In genomic region chr6:48687077-48687476, GRCm38 (mm10) we compare ENCODE assay signal across 20 mouse cellular contexts. TPM values are rescaled to one million over a fixed set of nuclear protein-coding genes. Genes with fewer than 3 reads are reported as not detected.
DNase-seq lines count a peak whose midpoint lies in the region; ATAC-seq and TF ChIP-seq lines count a peak whose summit lies in the region.
"Had no signal": no experiment of that assay in that cellular context is flagged by ENCODE, and none has a peak within 500 bp of the region (broad histone marks: within the 10 kb centered on the region; RNA-seq: fewer than 3 reads in every experiment).

No protein-coding gene starts in this region.

- H3K4me1 ChIP-seq in kidney, postnatal 0 days (replicated peaks; ENCODE audit: insufficient read depth, low read length), result no peaks in the 10 kb centered on the region
- no peaks in the 10 kb centered on the region for H3K4me1 ChIP-seq in kidney, embryonic 14.5 days (ENCODE audit: control insufficient read depth, insufficient read depth, low read length)
- H3K4me1 ChIP-seq: forebrain, embryonic 13.5 days; hindbrain, embryonic 13.5 days had no signal

- WGBS in kidney, postnatal 0 days, result 78% methylated on average over 2 of the region's 2 CpGs
- WGBS in kidney, embryonic 14.5 days, result 77% methylated on average over 2 of the region's 2 CpGs

- intact Hi-C loops in gastrocnemius, postnatal 14 days (cut with DNase I; ENCODE audit: low total_unique reads), result no loop called here

- no peak overlapping the region for H3K27ac ChIP-seq in kidney, postnatal 0 days
- H3K27ac ChIP-seq in kidney, embryonic 14.5 days (ENCODE audit: low read depth, low read length), result no peak overlapping the region
- H3K27ac ChIP-seq: forebrain, embryonic 13.5 days; hindbrain, embryonic 13.5 days; liver, embryonic 15.5 days had no signal

- no peaks in the 10 kb centered on the region for H3K27me3 ChIP-seq in kidney, postnatal 0 days (ENCODE audit: insufficient read depth, low read length)
- no peaks in the 10 kb centered on the region for H3K27me3 ChIP-seq in kidney, embryonic 14.5 days (ENCODE audit: control insufficient read depth, insufficient read depth, low read length)
- H3K27me3 ChIP-seq: forebrain, embryonic 13.5 days; hindbrain, embryonic 13.5 days; liver, embryonic 15.5 days had no signal

- H3K9me3 ChIP-seq in kidney, postnatal 0 days (replicated peaks; ENCODE audit: low read length), result no peaks in the 10 kb centered on the region
- no peaks in the 10 kb centered on the region for H3K9me3 ChIP-seq in kidney, embryonic 14.5 days (ENCODE audit: control insufficient read depth, low read length)
- H3K9me3 ChIP-seq: forebrain, embryonic 13.5 days; hindbrain, embryonic 13.5 days; liver, embryonic 15.5 days had no signal

- H3K9ac ChIP-seq in kidney, postnatal 0 days (ENCODE audit: low read depth, low read length), result no peak overlapping the region
- H3K9ac ChIP-seq in kidney, embryonic 14.5 days (ENCODE audit: low read depth, low read length), result no peak overlapping the region
- H3K9ac ChIP-seq: forebrain, embryonic 13.5 days; hindbrain, embryonic 13.5 days; liver, embryonic 15.5 days had no signal

- 0 out of 2 replicates have a peak overlapping the region, but pooled peaks have one; percentile 35 for H3K4me2 ChIP-seq in kidney, postnatal 0 days (ENCODE audit: low read length)
- H3K4me2 ChIP-seq in kidney, embryonic 14.5 days (replicated peaks; ENCODE audit: low read depth, low read length), result no peak overlapping the region
- H3K4me2 ChIP-seq: forebrain, embryonic 13.5 days; hindbrain, embryonic 13.5 days; liver, embryonic 15.5 days had no signal

- peak; percentile 31 for DNase-seq in adrenal gland, adult 2 months
- no peak for DNase-seq in adrenal gland, postnatal 25 days
- DNase-seq in kidney, postnatal 0 days (ENCODE audit: low spot score), result no peak
- peak; percentile 18 for DNase-seq in MEL-GATA-1-ER (ENCODE audit: extremely low read depth, low read depth)
- no peak for DNase-seq in gastrocnemius, postnatal 14 days
- DNase-seq in adrenal gland, postnatal 4 days (ENCODE audit: low spot score in 2 of 2), result no peak
- DNase-seq: cerebellum, postnatal 25 days; kidney, adult 11 months; layer of hippocampus, adult 9-11 months; right cerebral cortex, postnatal 4 days had no signal

- H3K36me3 ChIP-seq in kidney, postnatal 0 days (ENCODE audit: insufficient read depth, low read length), result no peaks in the 10 kb centered on the region
- no peaks in the 10 kb centered on the region for H3K36me3 ChIP-seq in kidney, embryonic 14.5 days (ENCODE audit: control insufficient read depth, insufficient read depth, low read length)
- H3K36me3 ChIP-seq: hindbrain, embryonic 13.5 days; liver, embryonic 15.5 days had no signal

- TF ChIP-seq CTCF in kidney, postnatal 0 days (IDR thresholded peaks at IDR 0.05; ENCODE audit: low read depth), result no peak

- no peak for ATAC-seq in kidney, postnatal 0 days (replicated peaks; ENCODE audit: low FRiP score, low read depth)
- no peak for ATAC-seq in kidney, embryonic 14.5 days (ENCODE audit: low FRiP score, low TSS enrichment)
- ATAC-seq in monocyte, adult 5-6 weeks (replicated peaks; ENCODE audit: insufficient number of reproducible peaks, low FRiP score, low TSS enrichment, poor library complexity, severe bottlenecking), result peak; percentile 52
- ATAC-seq: forebrain, embryonic 13.5 days had no signal

- H3K4me3 ChIP-seq in kidney, postnatal 0 days (replicated peaks; ENCODE audit: low read depth, low read length), result no peak overlapping the region
- no peak overlapping the region for H3K4me3 ChIP-seq in kidney, embryonic 14.5 days (ENCODE audit: low read length)
- H3K4me3 ChIP-seq: forebrain, embryonic 13.5 days; hindbrain, embryonic 13.5 days; liver, embryonic 15.5 days; myocyte had no signal

RNA-seq across cellular contexts. Expression of gene Gimap4, which starts 2.7 kb away (rescaled TPM):
- total RNA-seq in adrenal gland, adult 2 months (2021), result 10 to 100 TPM; 40.3 to 50.9 TPM
- polyA plus RNA-seq in adrenal gland, adult 2 months (2012; rRNA removed), result 7.8 and 8.2 TPM in 2 replicates
- 51.4 and 59.1 TPM in 2 replicates for total RNA-seq in adrenal gland, postnatal 25 days (2021)
- polyA plus RNA-seq in kidney, postnatal 0 days (2015; fragmentation: Nextera tagmentation; extraction: Ambion mirVana), result 71.3 and 75.4 TPM in 2 replicates
- polyA plus RNA-seq in kidney, embryonic 14.5 days (2014; fragmentation: Nextera tagmentation; extraction: Ambion mirVana), result 51.3 and 54.1 TPM in 2 replicates
- total RNA-seq in monocyte, adult 5-6 weeks (2017), result 697 to 2,222 TPM (median 742 TPM) in 3 replicates
- 10 to 100 TPM; 10.7 to 12.5 TPM for total RNA-seq in gastrocnemius, postnatal 14 days (2021)
- 10 to 100 TPM; 40.8 to 48.9 TPM for total RNA-seq in adrenal gland, postnatal 4 days (2021)
- polyA plus RNA-seq: myocyte had no signal

RNA-seq across cellular contexts. Expression of gene Gimap9, which starts 11.1 kb away (rescaled TPM):
- 1 to 10 TPM; 3.6 to 5.9 TPM for total RNA-seq in adrenal gland, adult 2 months (2021)
- 0.34 and 0.49 TPM in 2 replicates for polyA plus RNA-seq in adrenal gland, adult 2 months (2012; rRNA removed)
- 5.7 and 8.1 TPM in 2 replicates for total RNA-seq in adrenal gland, postnatal 25 days (2021)
- polyA plus RNA-seq in kidney, postnatal 0 days (2015; fragmentation: Nextera tagmentation; extraction: Ambion mirVana), result 13.7 and 15.2 TPM in 2 replicates
- 9.9 and 13.4 TPM in 2 replicates for polyA plus RNA-seq in kidney, embryonic 14.5 days (2014; fragmentation: Nextera tagmentation; extraction: Ambion mirVana)
- 104 to 288 TPM (median 141 TPM) in 3 replicates for total RNA-seq in monocyte, adult 5-6 weeks (2017)
- 1 to 10 TPM; 1.6 to 2.2 TPM for total RNA-seq in gastrocnemius, postnatal 14 days (2021)
- 1 to 10 TPM; 7.2 to 9.3 TPM for total RNA-seq in adrenal gland, postnatal 4 days (2021)

RNA-seq across cellular contexts. Expression of gene Gimap6, which starts 20.9 kb away (rescaled TPM):
- 10 to 100 TPM; 50.7 to 66.4 TPM for total RNA-seq in adrenal gland, adult 2 months (2021)
- 4.5 and 4.9 TPM in 2 replicates for polyA plus RNA-seq in adrenal gland, adult 2 months (2012; rRNA removed)
- 49.4 and 57.9 TPM in 2 replicates for total RNA-seq in adrenal gland, postnatal 25 days (2021)
- polyA plus RNA-seq in kidney, postnatal 0 days (2015; fragmentation: Nextera tagmentation; extraction: Ambion mirVana), result 60.1 and 60.6 TPM in 2 replicates
- 42.7 and 49.9 TPM in 2 replicates for polyA plus RNA-seq in kidney, embryonic 14.5 days (2014; fragmentation: Nextera tagmentation; extraction: Ambion mirVana)
- total RNA-seq in monocyte, adult 5-6 weeks (2017), result 355 to 968 TPM (median 415 TPM) in 3 replicates
- 10 to 100 TPM; 21.8 to 22.0 TPM for total RNA-seq in gastrocnemius, postnatal 14 days (2021)
- total RNA-seq in adrenal gland, postnatal 4 days (2021), result 10 to 100 TPM; 70.3 to 72.9 TPM
- polyA plus RNA-seq: C2C12, myocyte had no signal

RNA-seq across cellular contexts. Expression of gene Gm28053, which starts 31.3 kb away (rescaled TPM):
- 10 to 100 TPM in 1 of 2 experiments, 1 to 10 TPM in 1; 6.9 to 11.5 TPM for total RNA-seq in adrenal gland, adult 2 months (2021)
- not detected in 2 replicates for polyA plus RNA-seq in adrenal gland, adult 2 months (2012; rRNA removed)
- total RNA-seq in adrenal gland, postnatal 25 days (2021), result 6.7 and 6.9 TPM in 2 replicates
- polyA plus RNA-seq in kidney, postnatal 0 days (2015; fragmentation: Nextera tagmentation; extraction: Ambion mirVana), result 2.7 and 3.2 TPM in 2 replicates
- 3.2 and 4.8 TPM in 2 replicates for polyA plus RNA-seq in kidney, embryonic 14.5 days (2014; fragmentation: Nextera tagmentation; extraction: Ambion mirVana)
- 17.6 to 57.0 TPM (median 34.4 TPM) in 3 replicates for total RNA-seq in monocyte, adult 5-6 weeks (2017)
- total RNA-seq in gastrocnemius, postnatal 14 days (2021), result 1 to 10 TPM; 1.8 to 4.3 TPM
- total RNA-seq in adrenal gland, postnatal 4 days (2021), result 1 to 10 TPM; 2.8 to 6.3 TPM
- polyA plus RNA-seq: C2C12; embryonic facial prominence, embryonic 14.5 days; hindbrain, embryonic 13.5 days; liver, embryonic 15.5 days; myocyte had no signal

RNA-seq across cellular contexts. Expression of gene Gimap7, which starts 31.3 kb away (rescaled TPM):
- total RNA-seq in adrenal gland, adult 2 months (2021), result under 1 TPM; 0.37 to 0.66 TPM
- polyA plus RNA-seq in adrenal gland, adult 2 months (2012; rRNA removed), result 0.08 TPM in 1 of 2 replicates, not detected in the other
- 0.33 TPM in 1 of 2 replicates, not detected in the other for total RNA-seq in adrenal gland, postnatal 25 days (2021)
- 0.10 and 0.14 TPM in 2 replicates for polyA plus RNA-seq in kidney, postnatal 0 days (2015; fragmentation: Nextera tagmentation; extraction: Ambion mirVana)
- not detected in 2 replicates for polyA plus RNA-seq in kidney, embryonic 14.5 days (2014; fragmentation: Nextera tagmentation; extraction: Ambion mirVana)
- 67.2 to 199 TPM (median 74.1 TPM) in 3 replicates for total RNA-seq in monocyte, adult 5-6 weeks (2017)
- total RNA-seq in gastrocnemius, postnatal 14 days (2021), result not detected
- total RNA-seq in adrenal gland, postnatal 4 days (2021), result not detected
- total RNA-seq: gastrocnemius, postnatal 4 days; left cerebral cortex, postnatal 14 days had no signal
- polyA plus RNA-seq: C2C12; embryonic facial prominence, embryonic 14.5 days; forebrain, embryonic 13.5 days; hindbrain, embryonic 13.5 days; myocyte had no signal

Comparison
In these comparisons a context has a peak if more than half of its experiments do, and no peak if none do; other contexts are left out.
1. DNase-seq: peak in adrenal gland, adult 2 months (single experiment) and MEL-GATA-1-ER (single experiment); none in adrenal gland, postnatal 25 days (single experiment), kidney, postnatal 0 days (single experiment), gastrocnemius, postnatal 14 days (single experiment) and adrenal gland, postnatal 4 days (0 of 2).
2. RNA of gene Gimap4, which starts 2.7 kb away (total RNA-seq): 697 to 2,222 TPM in monocyte, adult 5-6 weeks; 51.4 to 59.1 TPM in adrenal gland, postnatal 25 days, 40.3 to 50.9 TPM in adrenal gland, adult 2 months, 40.8 to 48.9 TPM in adrenal gland, postnatal 4 days and 10.7 to 12.5 TPM in gastrocnemius, postnatal 14 days; every median in the first group is over 10 times any median in the second.
3. RNA of gene Gimap9, which starts 11.1 kb away (total RNA-seq): 104 to 288 TPM in monocyte, adult 5-6 weeks; 7.2 to 9.3 TPM in adrenal gland, postnatal 4 days, 3.6 to 5.9 TPM in adrenal gland, adult 2 months, 5.7 to 8.1 TPM in adrenal gland, postnatal 25 days and 1.6 to 2.2 TPM in gastrocnemius, postnatal 14 days; every median in the first group is over 10 times any median in the second.